Mouse (Mus musculus) stomach, postnatal 0 days (tissue): ENCODE results near the gene Slc2a13.

Source experiments
- CTCF ChIP-seq: IDR thresholded peaks from 2 replicates; pipeline ENCODE4 v1.5.1; 2016; ENCODE audit warnings: antibody characterized with exemption, low read depth, mild to moderate bottlenecking, moderate library complexity
- EP300 ChIP-seq: optimal IDR thresholded peaks from 2 replicates; pipeline ENCODE3; 2016; ENCODE audit warnings: antibody characterized with exemption

DNA sequence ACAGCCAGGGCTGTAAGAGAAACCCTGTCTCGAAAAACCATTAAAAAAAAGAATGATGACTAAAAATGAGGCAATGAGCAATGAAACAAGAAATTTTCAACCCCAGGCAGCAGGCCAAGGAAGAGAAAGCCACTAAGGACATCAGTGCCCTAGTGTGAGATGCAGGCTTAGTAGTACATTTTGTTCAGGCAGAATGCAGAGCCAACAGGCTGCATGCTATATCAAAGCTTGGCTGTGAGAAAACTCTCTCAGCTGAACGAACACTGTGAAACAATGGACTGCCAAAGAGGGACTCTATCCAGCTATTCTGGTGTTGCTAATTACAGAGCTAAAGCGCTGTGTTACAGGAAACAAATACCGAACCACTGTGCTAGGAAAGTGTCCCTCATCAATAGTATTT, 256.1 kb downstream of the Slc2a13 start:
- TF ChIP-seq CTCF: no peak
- TF ChIP-seq EP300: no peak
